In genomic region chr12:72520645-72521044, GRCm38 (mm10) we compare ENCODE assay signal across 9 mouse cellular contexts. TPM values are rescaled to one million over a fixed set of nuclear protein-coding genes. Genes with fewer than 3 reads are reported as not detected.
A peak's percentile ranks its signal among the peaks of the same experiment; 100 is the strongest.
DNase-seq lines count a peak whose midpoint lies in the region; ATAC-seq and TF ChIP-seq lines count a peak whose summit lies in the region.
"Had no signal": no experiment of that assay in that cellular context is flagged by ENCODE, and none has a peak within 500 bp of the region (broad histone marks: within the 10 kb centered on the region; RNA-seq: fewer than 3 reads in every experiment).

No protein-coding gene starts in this region.

- intact Hi-C loops in heart, postnatal 10 days (cut with DNase I): no loop called here

- no peaks in the 10 kb centered on the region for H3K9me3 ChIP-seq in forebrain, embryonic 14.5 days (replicated peaks; ENCODE audit: control insufficient read depth, low read length)
- H3K9me3 ChIP-seq in forebrain, embryonic 15.5 days: no peaks in the 10 kb centered on the region
- no peaks in the 10 kb centered on the region for H3K9me3 ChIP-seq in lung, embryonic 14.5 days (ENCODE audit: low read depth, low read length)
- H3K9me3 ChIP-seq: liver, embryonic 15.5 days had no signal

- no peaks in the 10 kb centered on the region for H3K27me3 ChIP-seq in forebrain, embryonic 14.5 days (replicated peaks; ENCODE audit: control insufficient read depth, insufficient read depth, low read length)
- no peaks in the 10 kb centered on the region for H3K27me3 ChIP-seq in forebrain, embryonic 15.5 days
- H3K27me3 ChIP-seq in lung, embryonic 14.5 days (ENCODE audit: insufficient read depth, low read length): no peaks in the 10 kb centered on the region
- H3K27me3 ChIP-seq: liver, embryonic 15.5 days had no signal

- H3K9ac ChIP-seq in forebrain, embryonic 14.5 days (ENCODE audit: low read length): no peak overlapping the region
- no peak overlapping the region for H3K9ac ChIP-seq in forebrain, embryonic 15.5 days (replicated peaks)
- H3K9ac ChIP-seq in lung, embryonic 14.5 days: no peak overlapping the region
- H3K9ac ChIP-seq: liver, embryonic 15.5 days had no signal

- no peak overlapping the region for H3K4me2 ChIP-seq in forebrain, embryonic 14.5 days (ENCODE audit: low read length)
- no peak overlapping the region for H3K4me2 ChIP-seq in forebrain, embryonic 15.5 days (replicated peaks)
- H3K4me2 ChIP-seq in lung, embryonic 14.5 days: no peak overlapping the region
- H3K4me2 ChIP-seq: liver, embryonic 15.5 days had no signal

- TF ChIP-seq CTCF in lung, embryonic 14.5 days (IDR thresholded peaks at IDR 0.05; ENCODE audit: low read depth): peak; percentile 89

- H3K36me3 ChIP-seq in forebrain, embryonic 14.5 days (ENCODE audit: control insufficient read depth, insufficient read depth, low read length): no peaks in the 10 kb centered on the region
- H3K36me3 ChIP-seq in forebrain, embryonic 15.5 days: no peaks in the 10 kb centered on the region
- H3K36me3 ChIP-seq in lung, embryonic 14.5 days (ENCODE audit: insufficient read depth): no peaks in the 10 kb centered on the region
- H3K36me3 ChIP-seq: liver, embryonic 15.5 days had no signal

- no peak overlapping the region for H3K4me3 ChIP-seq in forebrain, embryonic 14.5 days (ENCODE audit: low read depth, low read length)
- no peak overlapping the region for H3K4me3 ChIP-seq in forebrain, embryonic 15.5 days
- no peak overlapping the region for H3K4me3 ChIP-seq in lung, embryonic 14.5 days (ENCODE audit: low read depth, low read length)
- H3K4me3 ChIP-seq: liver, embryonic 15.5 days had no signal

- peaks cover 5% of the 10 kb centered on the region; the same call in 1 of the 2 replicates for H3K4me1 ChIP-seq in forebrain, embryonic 14.5 days (ENCODE audit: control insufficient read depth, insufficient read depth, low read length)
- H3K4me1 ChIP-seq in forebrain, embryonic 15.5 days: peaks cover 12% of the 10 kb centered on the region
- H3K4me1 ChIP-seq in lung, embryonic 14.5 days (ENCODE audit: insufficient read depth): no peaks in the 10 kb centered on the region

- no peak overlapping the region for H3K27ac ChIP-seq in forebrain, embryonic 14.5 days (ENCODE audit: low read depth, low read length)
- H3K27ac ChIP-seq in forebrain, embryonic 15.5 days (replicated peaks): no peak overlapping the region
- no peak overlapping the region for H3K27ac ChIP-seq in lung, embryonic 14.5 days (ENCODE audit: low read depth)
- H3K27ac ChIP-seq: liver, embryonic 15.5 days had no signal

- DNase-seq in forebrain, embryonic 14.5 days (ENCODE audit: low spot score): peak; percentile 82
- DNase-seq in right cerebral cortex, adult 18-20 months: peak; percentile 43
- no peak for DNase-seq in right cerebral cortex, postnatal 36 days (ENCODE audit: low spot score in 2 of 2)
- peak; percentile 85 for DNase-seq in cerebellum, postnatal 10 days
- DNase-seq in heart, postnatal 10 days: peak; percentile 58 to 76
- peak; percentile 85 for DNase-seq in lung, embryonic 14.5 days
- DNase-seq in spleen, adult 12 weeks (ENCODE audit: low spot score): peak; percentile 50

- no peak for ATAC-seq in forebrain, embryonic 14.5 days
- ATAC-seq in forebrain, embryonic 15.5 days (replicated peaks): no peak
- no peak for ATAC-seq in lung, embryonic 14.5 days (ENCODE audit: insufficient read depth)

- 1% methylated on average over 2 of the region's 2 CpGs for WGBS in forebrain, embryonic 14.5 days
- 1% methylated on average over 2 of the region's 2 CpGs for WGBS in forebrain, embryonic 15.5 days
- 2% methylated on average over 2 of the region's 2 CpGs for WGBS in lung, embryonic 14.5 days

RNA-seq across cellular contexts. Expression of gene Pcnx4, which starts 15.5 kb away (rescaled TPM):
- polyA plus RNA-seq in forebrain, embryonic 14.5 days (2014; fragmentation: Nextera tagmentation; extraction: Ambion mirVana): 20.6 and 21.9 TPM in 2 replicates
- polyA plus RNA-seq in forebrain, embryonic 15.5 days (2015; fragmentation: Nextera tagmentation; extraction: Ambion mirVana): 20.8 and 21.6 TPM in 2 replicates
- total RNA-seq in heart, postnatal 10 days (2021): 1 to 10 TPM; 3.5 to 3.9 TPM
- polyA plus RNA-seq in lung, embryonic 14.5 days (2014; fragmentation: Nextera tagmentation; extraction: Ambion mirVana): 10.8 and 11.5 TPM in 2 replicates

Comparison
In these comparisons a context has a peak if more than half of its experiments do, and no peak if none do; other contexts are left out.
1. DNase-seq: peak in forebrain, embryonic 14.5 days (single experiment), right cerebral cortex, adult 18-20 months (single experiment), cerebellum, postnatal 10 days (2 of 2), heart, postnatal 10 days (2 of 2), lung, embryonic 14.5 days (single experiment) and spleen, adult 12 weeks (single experiment); none in right cerebral cortex, postnatal 36 days (0 of 2).